Mouse (Mus musculus) cerebellum, adult (tissue): Measurements from ENCODE around the gene Snd1.
"Not testable (repeated sequence)": the region's sequence is repeated elsewhere in the genome, so short reads cannot be mapped to it uniquely, and the experiment has no call there.

Source experiments
- ATAC-seq: cut with Nextera tagmentation; 2 replicates; pipeline ENCODE4 v1.9.2; 2017; ENCODE audit warnings: mild to moderate bottlenecking, moderate library complexity, mixed read lengths; ENCODE audit not compliant: insufficient number of reproducible peaks, low FRiP score, low TSS enrichment

Gene Snd1

DNA sequence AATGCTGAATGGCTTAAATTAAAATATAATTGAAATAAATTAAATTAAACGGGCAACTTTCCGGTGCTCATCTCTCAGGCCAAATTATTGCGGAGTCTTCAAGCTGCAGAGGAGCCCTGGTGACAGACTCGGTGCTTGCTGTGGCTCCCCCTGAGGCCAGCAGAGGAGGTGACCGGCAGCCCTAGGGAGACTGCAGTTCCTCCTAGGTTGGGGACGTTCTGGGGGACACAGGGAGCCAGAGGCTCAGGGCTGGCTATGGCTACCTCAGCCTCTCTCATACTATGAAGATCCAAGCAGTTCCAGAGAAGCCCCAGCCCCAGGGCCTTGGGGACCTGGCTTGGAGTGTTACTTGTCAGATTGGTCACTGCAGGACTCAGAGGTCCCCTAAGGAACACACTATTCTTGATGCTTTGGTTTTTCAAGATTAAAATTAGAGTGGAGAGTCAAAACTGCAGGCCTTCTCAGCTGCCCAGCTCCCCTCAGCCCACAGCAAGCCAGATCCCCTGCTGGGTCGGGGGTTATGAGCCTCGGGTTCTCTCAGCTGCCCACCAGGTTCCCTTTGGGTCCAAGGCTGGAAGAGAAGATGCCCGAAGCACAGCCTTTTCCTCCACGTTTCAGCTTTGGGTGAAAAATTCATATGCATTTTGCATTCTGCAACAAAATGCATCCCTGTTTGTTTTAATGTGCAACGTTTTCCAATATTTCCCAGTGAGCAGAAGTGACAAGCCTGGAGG lies 448.3 kb downstream of the Snd1 start:
- ATAC-seq: peak; percentile 49; the same call in 1 of the 2 replicates

DNA sequence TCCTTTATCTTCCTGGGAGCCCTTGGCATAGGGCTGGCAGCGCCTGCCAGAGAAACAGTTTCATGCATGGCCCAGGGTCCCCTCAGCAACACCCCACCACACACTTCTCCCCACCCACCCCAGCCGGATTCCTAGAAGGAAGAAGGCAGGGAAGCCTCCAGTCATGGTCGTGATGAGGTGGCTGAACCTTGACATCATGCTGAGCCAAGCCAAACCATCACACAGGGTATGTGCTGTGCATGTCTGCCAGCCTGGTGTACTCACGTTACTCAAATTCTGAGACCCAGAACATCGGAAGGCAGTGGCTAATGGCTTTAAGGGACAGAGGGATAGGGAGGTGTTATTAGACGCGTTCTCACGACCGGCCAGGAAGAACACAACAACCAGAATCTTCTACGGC lies 448.9 kb downstream of the Snd1 start:
- no peak; the same call in 1 of the 2 replicates for ATAC-seq

DNA sequence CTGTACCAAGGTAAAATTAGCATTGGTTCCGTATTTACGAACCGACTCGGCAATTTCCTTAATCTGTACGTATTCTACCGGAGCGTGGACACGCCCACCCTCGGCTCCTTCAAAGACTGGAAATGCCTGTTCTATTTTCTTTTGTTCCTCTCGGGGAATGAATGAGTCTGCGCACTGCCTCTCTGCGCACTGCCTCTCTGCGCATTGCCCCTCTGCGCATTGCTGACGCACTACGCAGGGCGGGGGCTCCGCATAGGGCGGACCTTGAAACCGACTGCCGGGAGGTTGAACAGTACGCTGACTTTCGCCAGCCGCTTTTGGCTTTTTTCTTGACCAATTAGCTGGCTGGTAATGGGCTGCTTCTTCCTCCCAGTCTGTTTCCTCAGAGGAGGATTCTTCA lies 453.0 kb downstream of the Snd1 start:
- not testable (repeated sequence) for ATAC-seq

DNA sequence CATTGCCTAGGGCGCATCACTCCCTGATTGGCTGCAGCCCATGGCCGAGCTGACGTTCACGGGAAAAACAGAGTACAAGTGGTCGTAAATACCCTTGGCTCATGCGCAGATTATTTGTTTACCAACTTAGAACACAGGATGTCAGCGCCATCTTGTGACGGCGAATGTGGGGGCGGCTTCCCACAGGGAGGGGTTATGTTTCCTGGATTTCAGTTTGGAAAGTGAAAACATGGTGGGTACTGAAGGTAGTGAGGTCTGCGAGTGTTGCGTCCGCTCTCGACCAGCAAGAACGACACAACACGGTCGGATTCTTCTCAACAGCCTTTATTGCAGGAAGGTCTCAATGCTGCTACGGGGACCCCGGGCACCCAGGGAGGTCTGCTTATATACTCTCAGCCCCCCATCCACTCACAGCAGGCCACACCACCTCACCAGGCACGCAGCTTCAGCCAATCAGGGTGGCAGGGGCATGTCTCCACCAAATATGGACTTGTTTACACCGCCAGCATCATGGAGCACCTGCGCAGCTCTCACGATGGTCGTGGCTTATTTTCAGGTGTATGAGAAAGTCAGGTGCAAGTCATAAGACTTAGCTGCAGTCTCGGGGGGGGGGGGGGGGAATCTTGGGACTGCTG lies 454.3 kb downstream of the Snd1 start:
- not testable (repeated sequence) for ATAC-seq

DNA sequence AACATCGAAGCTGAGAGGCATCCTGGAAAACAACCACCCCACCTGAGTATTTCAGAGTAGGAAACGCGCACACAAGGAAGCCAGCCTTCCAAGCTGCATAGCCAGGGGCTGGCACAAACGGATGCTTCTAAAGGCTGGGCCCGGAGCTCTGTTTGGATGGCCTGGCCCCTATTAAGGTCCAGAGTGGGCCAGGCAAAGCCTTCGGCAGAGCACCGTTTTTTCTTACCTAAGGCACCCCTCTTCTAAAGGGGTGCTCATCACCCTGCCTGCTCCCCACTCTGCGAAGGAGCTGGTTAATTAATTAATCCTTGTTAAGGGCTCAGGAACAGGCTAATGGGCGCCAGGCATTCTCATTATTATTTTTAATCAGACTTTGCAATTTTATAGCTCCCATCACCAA lies 456.3 kb downstream of the Snd1 start:
- no peak for ATAC-seq

DNA sequence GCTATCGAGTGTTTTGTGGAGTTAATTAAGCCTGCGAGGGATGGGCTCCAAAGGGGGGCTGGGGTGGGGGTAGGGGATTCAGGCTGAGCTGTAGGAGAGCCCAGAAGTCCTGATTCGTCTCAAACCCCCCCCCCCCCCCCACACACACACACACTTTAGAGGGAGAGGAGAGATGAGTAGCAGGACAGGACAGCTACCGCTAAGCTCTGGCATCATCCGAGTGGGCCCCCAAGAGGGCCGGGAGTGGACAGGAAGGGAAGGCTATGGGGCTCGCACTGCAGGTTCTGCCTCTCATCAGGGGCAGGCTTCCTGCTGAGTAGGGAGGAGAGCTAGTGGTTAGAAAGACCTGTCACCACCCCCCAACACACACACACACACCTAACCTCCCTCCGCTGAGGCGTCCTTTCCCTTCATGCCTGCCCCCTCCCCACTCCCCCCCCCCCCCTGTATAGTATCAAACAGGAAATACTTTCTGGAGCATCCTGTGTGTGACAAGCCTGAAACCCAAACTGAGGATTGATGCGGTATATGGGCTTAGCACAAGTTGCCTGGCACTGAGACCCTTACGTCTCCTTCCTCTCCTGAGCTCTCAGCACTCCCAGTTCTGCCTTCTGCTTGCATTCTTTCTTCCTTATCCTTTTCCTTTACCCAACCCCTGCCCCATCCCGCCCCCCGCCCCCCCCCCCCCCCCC lies 456.8 kb downstream of the Snd1 start:
- 0 out of 2 replicates have a peak, but pooled peaks have one; percentile 20 for ATAC-seq

DNA sequence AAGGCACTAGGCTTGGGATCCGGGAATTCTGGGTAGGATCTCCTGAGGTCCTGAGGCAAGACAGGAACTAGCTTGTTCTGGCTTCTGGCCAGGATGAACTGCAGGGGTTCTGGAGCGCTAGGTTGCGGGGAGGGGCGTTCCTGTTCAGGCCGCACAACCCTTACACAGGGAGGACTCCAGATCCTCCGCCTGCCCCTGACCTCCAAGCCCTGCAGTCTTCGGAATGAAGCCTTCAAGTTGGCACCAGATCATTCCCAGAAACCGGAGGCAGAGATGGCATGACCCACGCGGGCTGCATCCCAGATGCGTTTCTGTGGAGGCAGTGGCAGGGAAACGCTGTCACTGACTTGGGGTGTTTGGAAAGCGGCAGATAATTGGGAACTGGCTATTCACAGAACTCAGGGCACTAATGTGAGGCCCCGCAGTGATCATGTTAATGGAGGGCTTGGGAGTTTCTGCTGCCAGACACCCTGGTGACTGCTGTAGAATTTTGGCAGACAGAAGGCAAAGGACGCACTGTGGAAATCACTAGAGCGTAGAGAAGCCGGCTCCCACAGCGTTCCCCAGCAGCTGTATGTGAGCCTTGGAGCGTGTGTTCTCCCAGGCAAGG lies 457.5 kb downstream of the Snd1 start:
- peak; percentile 66; the same call in 1 of the 2 replicates for ATAC-seq

DNA sequence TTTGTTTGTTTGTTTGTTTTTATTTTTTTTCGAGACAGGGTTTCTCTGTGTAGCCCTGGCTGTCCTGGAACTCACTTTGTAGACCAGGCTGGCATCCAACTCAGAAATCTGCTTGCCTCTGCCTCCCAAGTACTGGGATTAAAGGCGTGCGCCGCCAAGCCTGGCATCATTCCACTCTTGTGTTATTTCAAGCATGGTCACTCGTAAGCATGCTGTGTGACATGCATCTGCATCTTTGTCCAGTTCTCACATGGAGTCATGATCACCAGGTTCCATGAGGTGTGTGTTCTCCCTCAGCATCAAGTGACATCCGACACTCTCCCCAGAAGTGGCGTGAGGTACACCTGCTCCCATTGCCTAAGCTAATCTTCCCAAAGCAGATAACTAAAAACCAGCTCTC lies 460.8 kb downstream of the Snd1 start:
- no peak for ATAC-seq

DNA sequence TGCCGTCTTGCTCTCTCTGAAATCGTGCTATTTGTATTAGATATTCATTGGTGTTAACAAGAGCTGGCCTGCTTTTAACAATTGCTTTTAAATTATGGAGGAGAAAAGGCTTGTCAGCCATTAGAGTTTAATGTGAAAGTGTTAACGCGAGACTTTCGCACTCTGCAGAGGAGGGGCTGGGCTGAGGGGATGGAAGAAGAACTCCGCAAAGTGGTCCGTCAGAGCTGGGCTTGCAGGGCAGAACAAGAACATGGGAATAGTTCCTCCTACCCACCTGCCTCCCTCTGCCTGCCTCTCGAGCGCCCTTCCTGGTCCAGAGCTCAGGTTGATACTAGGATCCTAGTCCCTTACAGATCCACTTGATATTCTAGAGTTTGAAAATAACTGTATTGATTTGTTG lies 472.3 kb downstream of the Snd1 start:
- ATAC-seq: no peak

DNA sequence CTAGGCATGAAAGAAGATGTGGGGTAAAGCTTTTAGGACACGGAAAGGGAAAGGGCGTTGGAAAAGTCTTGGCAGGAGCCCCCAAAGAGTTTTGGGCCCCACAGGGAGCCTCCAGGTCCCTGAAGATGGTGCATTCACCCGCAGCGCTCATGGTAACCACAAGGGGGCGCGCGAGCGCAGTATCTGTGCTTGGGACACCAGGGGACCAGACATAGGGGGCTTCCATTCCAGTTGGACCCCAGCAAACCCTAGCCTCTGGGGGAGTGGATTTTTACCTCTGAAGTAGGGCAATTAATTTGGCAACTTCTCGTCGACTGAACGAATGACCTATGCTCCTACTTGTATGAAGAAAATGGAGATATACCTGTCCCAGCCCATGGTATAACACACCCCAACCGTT lies 474.3 kb downstream of the Snd1 start:
- peak; percentile 64 for ATAC-seq

DNA sequence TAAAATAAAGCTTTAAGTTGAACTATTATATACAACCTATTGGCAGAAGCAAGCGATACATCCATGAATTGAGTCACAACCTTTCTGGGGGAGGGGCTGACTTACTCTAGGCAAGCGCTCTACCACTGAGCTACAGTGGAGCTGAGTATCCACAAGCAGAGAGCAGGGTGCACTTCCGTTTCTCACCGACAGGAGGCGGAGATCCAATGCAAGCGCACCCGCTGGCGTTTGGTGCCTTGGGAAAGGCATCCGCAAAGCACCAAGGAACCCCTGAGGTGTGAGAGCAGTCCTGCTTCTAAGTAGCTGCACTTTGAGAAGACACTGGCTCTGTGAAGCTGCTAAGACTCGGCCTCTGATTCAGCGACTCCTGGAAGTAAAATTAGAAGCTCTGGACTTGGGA lies 480.6 kb downstream of the Snd1 start:
- peak; percentile 58; the same call in 1 of the 2 replicates for ATAC-seq

DNA sequence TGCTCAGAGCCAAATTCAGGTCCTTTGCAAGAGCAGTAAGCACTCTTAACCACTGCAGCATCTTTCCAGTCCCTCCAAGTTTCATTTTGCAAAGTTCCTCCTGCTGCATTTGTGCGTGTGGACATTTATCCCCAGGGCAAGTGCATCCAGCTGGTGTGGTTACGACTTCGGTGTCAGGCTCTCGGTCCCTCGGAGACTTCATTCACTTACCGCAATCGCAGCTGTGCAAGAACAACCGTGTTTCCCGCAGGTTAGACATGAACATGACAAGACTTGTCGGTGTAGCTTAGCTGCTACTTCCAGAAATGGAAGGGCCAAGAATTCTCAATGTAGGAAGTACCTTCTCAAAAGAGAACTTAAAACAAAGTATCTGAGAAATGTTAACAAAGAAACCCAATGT lies 482.5 kb downstream of the Snd1 start:
- ATAC-seq: no peak

DNA sequence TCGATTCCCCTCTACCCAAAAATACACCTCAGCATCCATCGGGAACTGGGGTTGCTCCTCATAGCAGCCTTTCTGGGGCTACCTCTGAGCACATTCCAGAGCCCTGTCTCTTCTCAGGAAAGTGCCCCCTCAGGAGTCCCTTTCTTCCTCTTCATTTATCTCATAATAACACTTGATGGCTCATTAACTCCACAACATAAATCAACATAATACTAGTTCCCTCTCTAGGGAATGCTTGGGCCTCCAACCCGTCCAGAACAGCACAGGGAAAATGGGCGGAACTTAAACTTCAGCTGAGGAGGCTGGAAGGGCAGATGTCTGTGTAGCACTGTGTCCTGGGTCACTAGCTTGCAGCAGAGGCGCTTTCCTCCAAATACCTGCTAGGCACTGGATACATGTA lies 488.2 kb downstream of the Snd1 start:
- no peak for ATAC-seq

DNA sequence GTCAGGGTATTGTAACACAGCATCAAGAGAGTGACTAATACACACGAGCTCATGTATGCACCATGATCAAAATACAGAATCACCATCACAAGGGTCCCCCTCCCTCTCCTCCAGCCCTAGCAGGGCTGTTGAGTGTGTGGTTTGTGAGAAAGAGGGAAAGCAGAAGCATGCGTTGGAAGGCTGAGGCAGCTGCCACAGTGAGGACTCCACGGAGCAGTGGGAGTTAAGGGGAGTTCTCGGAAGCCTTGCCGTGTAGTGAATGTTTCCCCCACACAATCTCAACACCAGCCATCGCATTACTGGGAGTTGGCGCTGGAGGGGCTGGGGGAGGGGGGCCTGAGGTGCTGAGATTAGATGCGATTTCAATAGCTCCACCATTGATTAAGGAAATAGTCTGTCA lies 490.3 kb downstream of the Snd1 start:
- no peak for ATAC-seq

DNA sequence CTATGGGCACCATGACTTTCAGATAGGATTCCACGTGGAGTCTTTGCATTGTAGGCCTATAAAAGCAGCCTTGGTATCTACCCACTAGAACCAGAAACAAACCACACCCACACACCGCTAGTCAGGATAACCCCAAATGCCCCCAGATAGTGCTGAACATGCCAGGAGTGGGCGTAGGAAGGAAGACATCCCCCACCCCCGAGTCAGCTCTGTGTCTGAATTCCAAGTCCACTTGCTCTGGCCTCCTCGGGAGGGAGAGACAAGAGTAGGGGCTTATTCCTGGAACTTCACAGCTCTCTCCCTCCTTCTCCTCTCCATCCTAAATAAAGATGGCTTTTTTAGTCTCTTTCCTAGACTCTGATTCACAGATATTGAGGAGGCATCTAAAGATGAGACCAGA lies 494.7 kb downstream of the Snd1 start:
- no peak for ATAC-seq

DNA sequence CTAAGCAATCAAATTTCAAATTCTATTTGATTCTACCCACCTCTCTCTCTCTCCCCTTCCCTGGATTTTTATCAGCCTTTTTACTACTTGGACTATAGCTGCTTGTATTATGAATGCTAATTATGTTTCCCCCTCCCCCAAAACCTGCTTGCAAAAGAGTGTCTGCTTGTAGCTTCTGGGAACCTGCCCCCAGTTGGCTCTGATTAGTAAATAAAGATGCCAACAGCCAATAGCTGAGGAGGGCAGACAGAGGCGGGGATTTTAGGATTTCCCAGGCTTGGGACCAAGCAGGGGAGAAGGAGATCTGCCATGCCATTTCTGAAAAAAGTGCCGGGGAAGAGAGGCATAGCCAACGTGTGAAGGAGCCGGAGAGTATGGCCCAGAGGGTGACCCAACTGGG lies 495.8 kb downstream of the Snd1 start:
- no peak for ATAC-seq

DNA sequence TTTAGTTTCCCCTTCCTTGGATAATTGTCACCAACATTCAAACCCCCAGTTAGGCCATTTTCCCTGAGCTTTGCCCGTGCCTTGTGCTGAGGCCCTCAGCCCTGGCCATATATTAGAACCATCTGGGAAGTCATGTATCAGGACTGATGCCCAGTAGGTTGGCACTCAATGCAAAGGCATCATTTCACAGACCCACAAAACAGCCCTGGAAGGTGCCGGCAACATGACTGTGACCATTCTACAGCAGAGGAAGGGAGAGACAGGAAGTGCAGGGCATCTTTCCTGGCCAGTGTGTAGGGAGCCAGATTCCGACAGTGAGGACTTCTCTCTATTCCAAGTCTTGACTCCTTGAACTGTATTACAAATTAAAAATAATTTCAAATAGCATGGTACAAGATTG lies 499.6 kb downstream of the Snd1 start:
- peak; percentile 79 for ATAC-seq

DNA sequence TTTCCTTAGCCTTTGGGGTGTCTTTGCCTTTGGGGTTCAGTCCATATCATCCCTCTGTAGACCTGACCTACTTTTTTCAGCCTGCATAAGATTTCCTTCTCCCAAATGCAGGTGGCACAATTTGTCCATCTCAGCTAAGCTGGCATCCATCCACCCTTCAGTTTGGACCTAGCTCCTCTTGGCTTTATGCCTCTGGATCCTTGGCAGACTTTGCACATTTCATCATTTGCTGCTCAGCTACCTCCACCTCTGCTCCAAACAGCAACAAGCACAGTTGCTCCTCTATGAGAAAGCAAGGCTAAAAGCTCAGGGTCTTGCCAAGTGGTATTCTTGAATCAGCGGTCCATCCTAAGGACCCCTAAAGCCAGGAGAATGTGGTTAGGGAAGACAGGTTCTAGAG lies 500.2 kb downstream of the Snd1 start:
- peak; percentile 54 for ATAC-seq

DNA sequence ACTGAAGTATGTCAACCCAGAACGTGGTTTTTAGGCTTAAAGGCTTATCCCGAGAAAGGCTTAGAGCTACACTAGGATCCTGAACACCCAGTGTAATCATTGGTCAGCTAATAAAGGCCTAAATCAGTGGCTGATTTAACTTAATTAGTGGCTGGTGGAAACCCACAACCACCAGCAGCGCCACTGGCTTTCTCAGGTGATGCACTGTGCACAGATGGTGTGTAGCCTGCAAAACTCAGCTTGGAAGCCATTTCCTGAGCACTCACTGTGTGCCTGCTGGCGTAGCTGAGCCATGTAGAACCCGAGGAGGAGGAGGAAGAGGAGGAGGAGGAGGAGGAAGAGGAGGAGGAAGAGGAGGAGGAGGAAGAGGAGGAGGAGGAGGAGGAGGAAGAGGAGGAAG lies 503.1 kb downstream of the Snd1 start:
- ATAC-seq: no peak

DNA sequence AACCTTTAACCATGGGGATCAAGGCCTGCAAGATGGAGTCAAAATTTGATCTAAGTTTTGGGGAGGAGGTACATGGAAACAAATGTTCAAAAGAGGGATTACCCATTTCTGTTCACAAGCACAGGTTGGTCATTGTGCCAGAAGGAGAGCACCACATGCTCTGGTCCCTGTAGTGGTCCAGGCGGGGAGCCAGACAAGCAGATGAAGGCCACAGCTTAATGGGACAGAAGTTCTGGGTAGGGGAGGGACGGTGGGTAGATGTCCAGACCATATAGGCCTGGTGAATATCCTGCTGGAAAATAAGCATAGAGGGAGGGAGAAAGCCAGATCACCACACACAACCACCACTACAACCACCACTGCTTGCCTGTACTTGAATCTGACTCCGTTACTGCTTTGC lies 503.9 kb downstream of the Snd1 start:
- ATAC-seq: no peak

DNA sequence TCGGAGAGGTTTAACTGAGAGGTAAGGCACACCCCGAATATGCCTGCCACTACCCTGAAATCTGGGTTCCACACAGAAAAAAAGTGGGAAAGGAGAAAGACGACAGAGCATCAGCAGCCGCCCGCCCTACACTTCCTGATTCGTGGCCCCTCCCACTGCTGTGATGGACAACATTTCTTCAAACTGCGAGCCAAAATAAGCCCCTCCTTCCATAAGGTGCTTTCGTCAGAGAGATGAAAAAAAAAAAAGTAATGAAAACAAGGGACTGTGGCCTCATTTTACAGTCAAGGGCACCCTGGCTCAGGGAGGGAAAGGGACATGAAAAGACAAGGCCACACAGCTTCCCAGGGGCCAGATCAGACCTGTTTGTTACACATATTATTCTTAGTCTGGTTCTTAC lies 504.6 kb downstream of the Snd1 start:
- ATAC-seq: no peak
